Mouse (Mus musculus) thymus, postnatal 4 days (tissue): Measurements from ENCODE around the gene Arhgap32.

ENCODE experiments used
- DNase-seq: peaks from one replicate; pipeline ENCODE4 v3.0.0; 2021

Gene Arhgap32

DNA sequence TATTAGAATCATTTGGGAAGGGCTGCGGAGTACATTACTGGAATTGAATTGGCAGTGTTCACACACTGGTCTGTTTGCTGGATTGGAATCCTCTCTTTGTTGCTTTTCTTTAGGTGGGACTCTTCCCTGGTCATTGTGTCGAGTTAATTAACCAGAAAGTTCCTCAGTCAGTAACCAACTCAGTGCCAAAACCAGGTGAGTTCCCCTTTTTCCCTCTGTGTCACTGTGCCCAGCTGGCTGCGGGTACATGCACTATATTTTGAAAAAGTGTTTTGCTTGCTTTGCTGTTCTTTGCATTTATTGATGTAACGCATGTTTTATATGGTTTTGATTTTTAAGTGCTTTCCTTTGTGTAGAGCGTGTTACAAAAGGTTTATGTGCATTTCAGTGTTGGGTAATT lies 92.1 kb downstream of the Arhgap32 start:
- DNase-seq: no peak

DNA sequence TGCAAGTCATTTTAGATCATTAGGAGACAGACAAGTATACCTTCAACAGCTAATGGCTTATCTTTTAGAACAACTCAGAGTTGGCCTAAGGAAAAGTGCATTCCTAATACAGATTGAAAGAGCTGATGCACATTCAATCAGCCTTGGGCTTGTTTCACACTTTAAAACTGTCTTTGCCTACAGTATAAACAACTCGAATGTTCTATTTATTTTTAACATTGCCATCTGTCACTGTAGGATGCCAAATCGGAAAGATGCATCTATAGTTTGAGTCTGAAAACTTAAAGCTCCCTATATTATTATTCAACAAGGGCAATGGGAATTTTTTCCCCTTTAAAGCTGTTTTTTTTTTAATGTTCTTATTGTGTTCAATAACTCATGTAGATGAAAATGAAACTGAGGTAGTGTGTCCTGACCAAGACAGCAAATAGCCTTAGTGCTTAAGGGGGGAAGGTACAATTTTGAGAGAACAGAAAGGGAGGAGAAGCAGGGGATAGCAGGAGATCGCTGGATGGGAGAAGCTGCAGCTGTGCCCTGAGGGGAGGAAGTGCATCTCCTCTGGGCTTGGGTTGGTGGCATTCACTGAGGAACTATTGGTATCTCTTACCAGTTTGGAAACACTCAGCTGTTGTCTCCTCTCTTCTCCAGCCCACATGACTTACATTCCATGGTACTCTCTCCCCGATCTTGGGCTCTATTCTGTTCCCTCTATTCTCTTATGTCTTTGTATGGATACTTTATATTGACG lies 101.1 kb downstream of the Arhgap32 start:
- DNase-seq: no peak

DNA sequence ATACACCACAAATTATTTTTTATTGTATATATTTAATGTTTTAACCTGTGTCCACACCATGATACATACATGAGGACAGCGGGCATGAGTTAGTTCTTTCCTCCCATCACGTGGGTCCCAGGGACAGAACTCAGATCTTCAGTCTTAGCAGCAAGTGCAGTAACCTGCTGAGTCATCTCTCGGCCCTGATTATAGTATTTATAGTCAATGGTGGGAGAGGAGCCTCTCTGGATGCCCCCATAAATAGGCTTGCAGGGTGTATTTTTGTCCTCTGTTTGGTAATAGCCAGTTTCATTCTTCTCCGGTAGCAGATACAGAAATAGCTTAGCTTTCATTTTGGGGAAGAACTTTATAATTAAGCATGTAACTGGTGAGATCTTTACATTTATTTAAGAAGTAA lies 103.5 kb downstream of the Arhgap32 start:
- DNase-seq: no peak

GRCm38 (mm10) chr9:32222184-32222583 lies 106.2 kb downstream of the Arhgap32 start:
- DNase-seq: no peak

GRCm38 (mm10) chr9:32223739-32224529 lies 108.0 kb downstream of the Arhgap32 start:
- peak; percentile 9 for DNase-seq

- no peak for DNase-seq
These were observed 109.0 kb downstream of the Arhgap32 start for GRCm38 (mm10) chr9:32224937-32225336.

DNA sequence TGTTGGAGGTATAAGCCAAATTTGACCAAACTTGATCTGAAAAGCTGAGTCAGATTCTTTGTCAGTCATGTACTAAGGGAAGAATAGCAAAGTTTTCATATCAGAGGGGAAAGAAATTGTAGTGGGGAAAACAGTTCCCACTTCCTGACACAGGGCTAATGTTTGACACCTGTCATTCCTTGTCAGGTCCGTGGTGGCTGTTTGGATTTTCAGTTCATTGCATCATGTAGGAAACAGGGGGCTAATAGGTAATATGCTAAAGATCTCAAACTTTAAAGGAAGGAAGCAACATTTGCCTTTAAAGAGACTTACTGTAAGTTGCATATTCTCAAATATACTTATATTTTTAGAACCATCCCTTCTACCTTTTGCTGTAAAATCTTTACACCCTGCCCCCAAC lies 109.6 kb downstream of the Arhgap32 start:
- no peak for DNase-seq

DNA sequence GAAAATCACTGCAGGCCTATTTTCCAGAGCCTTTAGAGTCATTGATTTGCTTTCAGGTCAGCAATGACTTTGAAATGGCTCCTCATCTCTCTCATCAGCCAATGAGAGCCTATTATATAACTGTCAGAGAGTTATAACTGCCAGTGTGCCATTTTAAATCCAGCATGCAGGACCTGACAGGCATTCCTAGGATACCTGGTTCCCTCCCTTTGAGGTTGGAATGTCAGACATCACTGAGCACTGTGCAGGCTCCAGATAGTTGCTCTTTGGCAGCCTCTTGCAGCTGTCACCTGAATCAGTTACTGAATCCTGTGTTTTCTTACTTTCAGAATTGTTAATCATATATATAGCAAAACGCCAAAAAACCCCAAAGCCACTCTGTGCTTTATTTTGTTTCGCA lies 111.1 kb downstream of the Arhgap32 start:
- no peak for DNase-seq

- DNase-seq: no peak
These were observed 117.7 kb downstream of the Arhgap32 start for GRCm38 (mm10) chr9:32233593-32233992.

DNA sequence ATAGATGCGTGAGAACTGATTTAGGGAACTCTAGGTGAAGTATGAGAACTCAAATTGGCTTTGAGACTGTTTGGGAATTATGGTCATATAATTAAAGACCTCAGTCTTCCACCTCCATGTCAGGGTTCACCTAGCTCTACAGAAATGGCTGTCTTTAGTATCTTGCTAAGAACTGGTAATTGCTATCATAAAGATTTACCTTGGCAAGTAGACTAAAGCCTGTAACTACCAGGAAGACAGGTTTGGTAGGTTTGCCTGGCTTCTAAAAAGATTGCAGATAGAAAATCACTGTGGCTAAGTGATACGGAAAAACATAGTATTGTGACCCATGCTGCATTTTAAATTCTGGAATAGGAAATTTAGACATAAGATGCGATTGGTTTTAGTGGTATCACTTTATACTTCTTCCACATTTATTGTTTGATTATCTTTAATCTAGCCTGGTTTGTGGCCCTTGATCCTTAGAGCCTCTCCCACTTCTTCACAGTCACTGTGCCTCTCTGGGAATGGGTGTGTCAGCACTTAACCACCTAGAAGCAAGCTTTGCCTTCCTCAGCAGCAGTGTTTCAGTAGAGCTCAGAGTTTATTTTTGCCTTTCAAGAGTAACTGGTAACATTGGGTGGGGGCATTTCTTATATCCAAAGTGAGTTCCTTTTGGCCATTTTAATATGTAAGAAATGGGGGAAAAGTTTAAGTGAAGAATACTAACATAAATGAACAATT lies 119.0 kb downstream of the Arhgap32 start:
- DNase-seq: no peak

DNA sequence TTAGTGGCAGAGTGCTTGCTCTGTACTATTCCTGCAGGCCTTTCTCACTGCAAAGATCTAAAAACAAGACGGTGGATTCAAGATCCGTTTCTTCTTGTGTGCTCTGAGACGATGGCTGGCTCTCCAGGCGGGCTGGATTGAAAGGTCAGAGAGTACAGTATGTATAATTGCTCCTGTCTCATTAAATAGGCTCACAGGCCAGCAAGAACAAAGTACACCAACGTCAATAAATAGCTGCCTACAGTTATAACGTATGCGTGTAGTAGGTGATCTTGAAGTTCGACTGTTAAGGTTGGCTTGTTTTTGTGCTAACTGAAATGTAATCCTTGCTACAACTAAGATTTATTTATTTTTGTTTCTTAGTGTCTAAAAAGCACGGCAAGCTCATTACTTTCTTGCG lies 123.0 kb downstream of the Arhgap32 start:
- DNase-seq: no peak

GRCm38 (mm10) chr9:32239427-32239826 lies 123.5 kb downstream of the Arhgap32 start:
- no peak for DNase-seq

- no peak for DNase-seq
These were observed 124.5 kb downstream of the Arhgap32 start for GRCm38 (mm10) chr9:32240449-32240848.

DNA sequence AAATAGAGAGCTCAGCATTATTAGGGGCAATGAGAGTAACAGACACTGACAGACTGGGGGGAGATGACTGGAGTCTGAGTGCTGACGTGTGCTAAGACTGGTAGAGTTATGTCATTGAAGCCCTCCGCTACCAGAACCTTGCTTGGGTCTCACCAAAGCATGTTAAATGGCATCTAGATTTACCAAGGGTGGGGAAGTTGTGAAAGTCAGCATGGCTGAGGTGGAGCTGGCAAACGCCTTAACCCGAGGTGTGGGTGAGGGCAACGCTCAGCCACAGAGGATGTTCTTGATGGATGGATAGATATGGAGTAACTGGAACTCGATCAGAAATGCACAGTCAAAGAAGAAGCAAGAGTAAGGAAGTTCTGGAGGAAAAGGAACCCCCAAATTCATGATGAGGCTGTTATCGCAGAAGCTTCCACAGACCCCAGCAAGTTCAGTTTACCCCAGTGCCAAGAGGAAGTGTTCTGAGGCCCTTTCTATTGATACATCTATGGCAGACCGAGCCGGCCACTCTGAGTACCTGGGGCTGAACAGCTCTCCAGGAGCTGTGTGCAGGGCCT lies 125.8 kb downstream of the Arhgap32 start:
- no peak for DNase-seq

- DNase-seq: no peak
These were observed 127.1 kb downstream of the Arhgap32 start for GRCm38 (mm10) chr9:32242921-32243617.

GRCm38 (mm10) chr9:32245237-32245636 lies 129.3 kb downstream of the Arhgap32 start:
- DNase-seq: no peak

GRCm38 (mm10) chr9:32246123-32246716 lies 130.3 kb downstream of the Arhgap32 start:
- no peak for DNase-seq

GRCm38 (mm10) chr9:32250486-32250885 lies 134.6 kb downstream of the Arhgap32 start:
- DNase-seq: no peak

GRCm38 (mm10) chr9:32253721-32254120 lies 137.8 kb downstream of the Arhgap32 start:
- no peak for DNase-seq

GRCm38 (mm10) chr9:32257365-32257764 lies 141.4 kb downstream of the Arhgap32 start:
- no peak for DNase-seq

GRCm38 (mm10) chr9:32257882-32258281 lies 141.9 kb downstream of the Arhgap32 start:
- no peak for DNase-seq

GRCm38 (mm10) chr9:32271896-32272444 lies 156.0 kb downstream of the Arhgap32 start:
- peak; percentile 66 for DNase-seq
